Mouse (Mus musculus) embryonic facial prominence, embryonic 10.5 days (tissue): Measurements from ENCODE around the gene Fndc4. TPM values are rescaled to one million over a fixed set of nuclear protein-coding genes. Genes with fewer than 3 reads are reported as not detected.

Source experiments
- DNase-seq: peaks from one replicate; pipeline ENCODE4 v3.0.0-alpha.2; 2017; ENCODE audit warnings: low spot score
- H3K27ac ChIP-seq: fragments of 300-500 bp; sonication (generic); replicated peaks from 2 replicates; pipeline ENCODE4 v1.5.1; 2016; ENCODE audit warnings: mild to moderate bottlenecking
- H3K27me3 ChIP-seq: fragments of 300-500 bp; sonication (generic); replicated peaks from 2 replicates; pipeline ENCODE4 v1.6.1; 2016; ENCODE audit warnings: low read depth, mild to moderate bottlenecking; ENCODE audit not compliant: poor library complexity, severe bottlenecking
- H3K36me3 ChIP-seq: fragments of 300-500 bp; sonication (generic); replicated peaks from 2 replicates; pipeline ENCODE4 v1.6.1; 2016; ENCODE audit warnings: mild to moderate bottlenecking, moderate library complexity
- H3K4me1 ChIP-seq: fragments of 300-500 bp; sonication (generic); 2 replicates; pipeline ENCODE4 v1.6.1; 2016
- H3K4me3 ChIP-seq: fragments of 300-500 bp; sonication (generic); 2 replicates; pipeline ENCODE4 v1.5.1; 2016; ENCODE audit warnings: mild to moderate bottlenecking, moderate library complexity
- H3K9me3 ChIP-seq: fragments of 300-500 bp; sonication (generic); 2 replicates; pipeline ENCODE4 v1.6.1; 2016; ENCODE audit warnings: mild to moderate bottlenecking
- WGBS: fragments of 180-500 bp; shearing (Covaris S2); methylation state at CpG from one replicate; pipeline ENCODE4 v1.1.7; 2016; 5-methylcytosine and 5-hydroxymethylcytosine counted together
- polyA plus RNA-seq: library from polyadenylated mRNA; unstranded; fragments of >200 nt; fragmentation: Nextera tagmentation; extraction: Ambion mirVana; gene quantifications from 2 replicates; pipeline ENCODE4 v1.2.1, GENCODE M21; 2016

Fndc4 gene
- polyA plus RNA-seq, 1 experiment from 2014 or later = 57.1 TPM

DNA sequence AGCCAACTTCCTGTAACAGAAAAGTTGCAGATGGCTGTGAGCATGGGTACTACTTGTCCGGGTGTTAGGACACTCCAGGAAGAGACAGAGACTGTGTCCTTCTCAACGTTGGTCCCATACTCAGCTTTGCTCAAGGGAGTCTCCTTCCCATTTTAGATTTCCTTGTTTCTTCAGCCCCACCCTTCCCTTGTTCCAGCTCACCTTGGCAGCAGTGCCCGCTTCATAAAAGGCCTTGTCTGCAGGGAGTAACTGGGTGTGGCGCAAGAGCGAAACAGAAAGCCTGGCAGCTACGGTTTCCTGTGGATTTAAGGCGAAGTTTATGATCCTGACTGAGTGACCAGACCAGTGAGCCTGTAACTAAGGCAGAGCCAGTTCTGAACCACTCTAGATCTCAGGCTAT lies 41.4 kb downstream of the Fndc4 start:
- H3K27ac ChIP-seq = no peak overlapping the region
- no peaks in the 10 kb centered on the region for H3K27me3 ChIP-seq
- no peak for DNase-seq
- peaks cover 96% of the 10 kb centered on the region for H3K36me3 ChIP-seq
- H3K9me3 ChIP-seq = no peaks in the 10 kb centered on the region
- WGBS = 89% methylated on average over 7 of the region's 7 CpGs
- no peak overlapping the region for H3K4me3 ChIP-seq
- H3K4me1 ChIP-seq = peaks cover 38% of the 10 kb centered on the region

DNA sequence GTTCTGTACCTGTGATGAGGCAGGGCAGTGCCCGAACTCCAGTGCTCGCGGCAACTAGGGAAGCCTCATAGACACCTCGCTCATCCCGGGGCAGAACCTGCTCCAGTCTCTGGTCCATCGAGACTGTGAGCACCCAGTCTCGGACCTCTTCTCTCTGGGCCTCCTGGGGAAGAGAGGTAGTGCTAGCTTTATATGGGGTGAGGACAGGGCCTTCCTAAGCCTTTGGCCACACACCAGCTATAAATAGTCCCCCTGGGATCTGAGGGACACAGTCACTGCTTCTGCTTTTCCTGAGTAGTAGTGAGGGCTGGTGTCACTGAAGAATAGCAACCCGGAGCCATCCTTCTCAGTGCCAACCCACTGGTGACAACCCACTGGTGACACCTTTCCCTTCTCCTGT lies 42.1 kb downstream of the Fndc4 start:
- 95% methylated on average over 8 of the region's 8 CpGs for WGBS
- no peaks in the 10 kb centered on the region for H3K9me3 ChIP-seq
- H3K36me3 ChIP-seq = peaks cover 96% of the 10 kb centered on the region
- DNase-seq = no peak
- H3K4me1 ChIP-seq = peaks cover 38% of the 10 kb centered on the region
- 0 out of 2 replicates have a peak overlapping the region, but pooled peaks have one; percentile 56 for H3K4me3 ChIP-seq
- H3K27me3 ChIP-seq = no peaks in the 10 kb centered on the region
- peak overlapping the region; percentile 83 for H3K27ac ChIP-seq

DNA sequence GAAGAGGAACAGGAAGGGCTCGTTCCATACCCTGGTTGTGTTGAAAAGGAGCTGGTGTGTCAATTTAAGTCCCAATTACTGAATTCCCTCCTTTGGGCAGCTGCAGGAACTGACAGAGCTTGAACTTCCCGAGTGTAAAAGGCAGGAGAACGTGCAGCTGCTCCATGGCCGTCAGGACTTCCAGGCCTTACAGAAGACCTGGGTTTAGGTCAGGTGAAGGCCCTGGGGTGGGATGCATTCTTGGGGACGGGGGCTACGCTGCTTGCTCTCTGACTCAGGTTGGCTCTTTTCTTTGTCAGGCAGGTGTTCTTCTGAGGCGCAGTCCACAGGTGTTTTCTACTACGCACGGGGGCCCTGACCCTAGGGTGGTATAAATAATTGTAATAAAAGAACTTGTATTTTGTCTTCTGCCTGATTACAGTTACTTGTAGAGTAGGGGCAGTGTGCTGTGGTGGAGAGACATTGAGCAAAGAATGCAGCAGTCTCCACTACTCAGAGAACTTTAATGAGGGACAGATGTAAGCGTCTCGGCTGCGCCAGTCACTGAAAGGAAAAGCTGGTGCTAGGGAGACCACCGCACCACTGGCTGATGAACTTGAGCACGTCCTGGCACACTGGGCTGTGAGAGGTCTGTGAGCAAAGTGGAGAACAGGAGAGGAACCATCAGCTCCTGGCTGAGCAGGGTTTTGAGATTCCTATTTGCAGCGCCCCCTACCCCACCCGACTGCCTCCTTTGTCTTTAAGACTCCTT lies 42.9 kb downstream of the Fndc4 start:
- peak; percentile 67 for DNase-seq
- Histone ChIP-seq H3K9me3 (no peaks in the 10 kb centered on the region), H3K27me3 (no peaks in the 10 kb centered on the region), H3K4me1 (peaks cover 38% of the 10 kb centered on the region), H3K36me3 (peaks cover 97% of the 10 kb centered on the region), H3K27ac (peak overlapping the region; percentile 83), H3K4me3 (peak overlapping the region; percentile 56)
- 64% methylated on average over 16 of the region's 16 CpGs for WGBS

DNA sequence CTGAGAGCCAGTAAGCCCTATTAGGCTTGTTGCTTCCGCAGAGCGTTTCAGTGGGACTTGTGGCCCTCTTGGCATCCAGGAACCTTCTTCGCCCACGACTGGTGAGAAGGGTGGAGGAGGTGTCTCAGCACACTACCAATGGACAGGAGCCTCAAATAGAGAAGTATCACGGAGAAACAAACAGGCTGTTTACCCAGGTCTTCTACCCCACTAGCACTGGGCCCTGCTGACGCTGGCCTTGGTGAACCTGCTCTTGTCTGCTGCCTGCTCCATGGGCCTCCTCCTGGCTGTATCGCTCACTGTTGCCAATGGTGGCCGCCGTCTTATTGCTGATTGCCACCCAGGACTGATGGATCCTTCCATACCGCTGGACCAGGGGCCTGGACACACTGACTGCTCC lies 43.7 kb downstream of the Fndc4 start:
- Histone ChIP-seq H3K4me1 (peaks cover 38% of the 10 kb centered on the region), H3K36me3 (peaks cover 97% of the 10 kb centered on the region), H3K27ac (peak overlapping the region; percentile 83), H3K27me3 (no peaks in the 10 kb centered on the region), H3K9me3 (no peaks in the 10 kb centered on the region), H3K4me3 (peak overlapping the region; percentile 56)
- no peak for DNase-seq
- WGBS = 51% methylated on average over 10 of the region's 10 CpGs

DNA sequence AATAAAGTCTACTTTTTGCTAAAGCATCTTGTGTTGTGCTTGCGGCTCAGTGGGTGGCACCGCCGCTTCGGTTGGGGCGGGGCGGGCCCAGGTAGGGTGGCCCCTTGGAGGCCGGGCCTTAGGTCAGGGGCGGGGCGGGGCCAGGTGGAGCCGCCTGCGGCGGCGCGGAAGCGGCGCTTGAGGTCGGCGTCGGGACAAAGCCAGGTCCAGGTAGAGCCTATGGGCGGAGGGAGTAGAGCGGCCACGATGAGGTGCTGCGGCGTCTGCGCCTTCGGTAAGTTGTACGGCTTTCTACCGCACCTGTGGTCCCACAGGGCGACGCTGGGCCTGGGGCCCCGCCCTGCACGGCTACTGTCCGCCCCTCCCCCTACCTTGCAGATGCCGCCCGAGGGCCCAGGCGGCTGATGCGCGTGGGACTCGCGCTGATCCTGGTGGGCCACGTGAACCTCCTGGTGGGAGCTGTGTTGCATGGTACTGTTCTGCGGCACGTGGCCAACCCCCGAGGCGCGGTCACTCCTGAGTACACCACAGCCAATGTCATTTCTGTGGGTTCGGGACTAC lies 44.3 kb downstream of the Fndc4 start, which contains the start of gene Krtcap3:
TSS of gene Krtcap3 (plus strand) at position 151 of the 561 bp plus-strand sequence.
- Histone ChIP-seq H3K36me3 (peaks cover 100% of the 10 kb centered on the region), H3K27ac (peak within 1 kb of the TSS; percentile 83), H3K27me3 (no peaks in the 10 kb centered on the region), H3K9me3 (no peaks in the 10 kb centered on the region), H3K4me1 (peaks cover 38% of the 10 kb centered on the region), H3K4me3 (peak within 1 kb of the TSS; percentile 56)
- 10% methylated on average over 47 of the region's 47 CpGs for WGBS
- DNase-seq = peak; percentile 66

DNA sequence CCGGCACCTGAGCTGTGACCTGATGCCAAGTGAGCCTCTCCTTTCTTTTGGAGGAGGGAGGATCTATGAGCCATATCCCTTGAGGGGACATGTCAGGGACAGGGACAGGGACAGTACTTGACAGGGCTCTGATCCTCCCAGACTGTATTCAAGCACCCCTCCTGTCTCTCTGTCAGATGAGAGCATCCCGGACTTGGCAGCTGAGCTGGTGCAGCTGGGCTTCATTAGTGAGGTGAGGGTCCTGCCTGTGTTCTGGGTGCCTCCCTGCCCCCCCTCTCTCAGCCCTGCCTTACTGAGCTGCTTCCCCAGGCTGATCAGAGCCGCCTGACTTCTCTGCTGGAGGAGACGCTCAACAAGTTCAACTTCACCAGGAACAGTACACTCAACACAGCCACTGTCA lies 45.2 kb downstream of the Fndc4 start:
- peak; percentile 51 for DNase-seq
- Histone ChIP-seq H3K27ac (peak overlapping the region; percentile 83; the same call in 1 of the 2 replicates), H3K9me3 (no peaks in the 10 kb centered on the region), H3K4me3 (peak overlapping the region; percentile 56), H3K36me3 (peaks cover 100% of the 10 kb centered on the region), H3K4me1 (peaks cover 38% of the 10 kb centered on the region), H3K27me3 (no peaks in the 10 kb centered on the region)
- WGBS = 40% methylated on average over 4 of the region's 4 CpGs

Other genes starting within 250 kb of the Fndc4 start
- gene Atraid, start 247.8 kb downstream of the Fndc4 start, polyA plus RNA-seq = 60.2 and 64.8 TPM in 2 replicates
- 9.9 and 12.2 TPM in 2 replicates for gene Slc5a6, start 247.2 kb downstream of the Fndc4 start, polyA plus RNA-seq
- 64.6 and 71.3 TPM in 2 replicates for gene Cad, start 241.3 kb downstream of the Fndc4 start, polyA plus RNA-seq
- gene Dnajc5g, start 189.8 kb downstream of the Fndc4 start, polyA plus RNA-seq = not detected in 2 replicates
- 0.59 and 0.85 TPM in 2 replicates for gene Slc30a3, start 187.8 kb downstream of the Fndc4 start, polyA plus RNA-seq
- not detected in 2 replicates for gene Trim54, start 179.4 kb downstream of the Fndc4 start, polyA plus RNA-seq
- gene Ucn, start 157.3 kb downstream of the Fndc4 start, polyA plus RNA-seq = not detected in 2 replicates
- 63.5 and 70.1 TPM in 2 replicates for gene Mpv17, start 141.8 kb downstream of the Fndc4 start, polyA plus RNA-seq
- gene Gm29609, start 116.2 kb downstream of the Fndc4 start, polyA plus RNA-seq = 1.5 TPM in 2 replicates
- gene Gtf3c2, start 115.9 kb downstream of the Fndc4 start, polyA plus RNA-seq = 123 and 124 TPM in 2 replicates
- gene Snx17, start 102.9 kb downstream of the Fndc4 start, polyA plus RNA-seq = 125 and 127 TPM in 2 replicates
- 81.4 and 91.1 TPM in 2 replicates for gene Eif2b4, start 102.7 kb downstream of the Fndc4 start, polyA plus RNA-seq
- gene Zfp513, start 93.8 kb downstream of the Fndc4 start, polyA plus RNA-seq = 11.4 and 12.3 TPM in 2 replicates
- 185 and 197 TPM in 2 replicates for gene Ppm1g, start 75.4 kb downstream of the Fndc4 start, polyA plus RNA-seq
- 140 and 143 TPM in 2 replicates for gene Nrbp1, start 55.2 kb downstream of the Fndc4 start, polyA plus RNA-seq
- 0.40 TPM in 1 of 2 replicates, not detected in the other for gene Gm9970, start 54.8 kb downstream of the Fndc4 start, polyA plus RNA-seq
- 16.8 and 21.2 TPM in 2 replicates for gene Krtcap3, start 44.4 kb downstream of the Fndc4 start, polyA plus RNA-seq
- gene Ift172, start 5.0 kb downstream of the Fndc4 start, polyA plus RNA-seq = 37.3 and 39.2 TPM in 2 replicates
- 0.19 and 0.29 TPM in 2 replicates for gene Gckr, start 1.4 kb upstream of the Fndc4 start, polyA plus RNA-seq
- 76.5 and 77.9 TPM in 2 replicates for gene Zfp512, start 156.4 kb upstream of the Fndc4 start, polyA plus RNA-seq
- 0.11 and 0.16 TPM in 2 replicates for gene 4930548H24Rik, start 189.7 kb upstream of the Fndc4 start, polyA plus RNA-seq
- gene Gpn1, start 198.7 kb upstream of the Fndc4 start, polyA plus RNA-seq = 110 and 113 TPM in 2 replicates
- gene Slc4a1ap, start 230.9 kb upstream of the Fndc4 start, polyA plus RNA-seq = 32.2 and 33.1 TPM in 2 replicates
- 29.3 and 29.6 TPM in 2 replicates for gene Supt7l, start 231.7 kb upstream of the Fndc4 start, polyA plus RNA-seq